Mouse (Mus musculus) lung, embryonic 16.5 days (tissue): ENCODE results near the gene Map4k2. TPM values are rescaled to one million over a fixed set of nuclear protein-coding genes. Genes with fewer than 3 reads are reported as not detected.

Source experiments
- ATAC-seq: fragments of 200-750 bp; cut with Nextera tagmentation; 2 replicates; pipeline ENCODE4 v1.8.0; 2017; ENCODE audit warnings: low read depth, mild to moderate bottlenecking, moderate library complexity
- H3K27ac ChIP-seq: fragments of 300-500 bp; sonication (generic); 2 replicates; pipeline ENCODE4 v1.5.1; 2014; ENCODE audit warnings: mild to moderate bottlenecking, control low read depth, low read length
- H3K27me3 ChIP-seq: fragments of 300-500 bp; sonication (generic); 2 replicates; pipeline ENCODE4 v1.6.1; 2014; ENCODE audit warnings: low read depth, low read length, mixed read lengths; ENCODE audit not compliant: control insufficient read depth, insufficient read depth
- H3K36me3 ChIP-seq: fragments of 300-500 bp; sonication (generic); 2 replicates; pipeline ENCODE4 v1.6.1; 2014; ENCODE audit warnings: low read length; ENCODE audit not compliant: control insufficient read depth, insufficient read depth
- H3K4me1 ChIP-seq: fragments of 300-500 bp; sonication (generic); replicated peaks from 2 replicates; pipeline ENCODE4 v1.6.1; 2014; ENCODE audit warnings: low read length, mixed read lengths; ENCODE audit not compliant: control insufficient read depth, insufficient read depth
- H3K4me2 ChIP-seq: fragments of 300-500 bp; sonication (generic); 2 replicates; pipeline ENCODE4 v1.6.1; 2014; ENCODE audit warnings: low read depth, low read length, control low read depth
- H3K4me3 ChIP-seq: fragments of 300-500 bp; sonication (generic); 2 replicates; pipeline ENCODE4 v1.5.1; 2014; ENCODE audit warnings: mild to moderate bottlenecking, low read length, control low read depth
- H3K9ac ChIP-seq: fragments of 300-500 bp; sonication (generic); 2 replicates; pipeline ENCODE4 v1.6.1; 2014; ENCODE audit warnings: low read length, control low read depth
- H3K9me3 ChIP-seq: fragments of 300-500 bp; sonication (generic); 2 replicates; pipeline ENCODE4 v1.6.1; 2016; ENCODE audit warnings: low read length; ENCODE audit not compliant: control insufficient read depth
- WGBS: fragments of 180-500 bp; shearing (Covaris S2); extraction: QIAGEN DNeasy Blood & Tissue Kit; methylation state at CpG from one replicate; pipeline ENCODE4 v1.1.7; 2014; 5-methylcytosine and 5-hydroxymethylcytosine counted together
- polyA plus RNA-seq: library from polyadenylated mRNA; unstranded; fragments of >200 nt; fragmentation: Nextera tagmentation; extraction: Ambion mirVana; gene quantifications from 2 replicates; pipeline ENCODE4 v1.2.1, GENCODE M21; 2015

The Map4k2 gene
- polyA plus RNA-seq, 1 experiment from 2014 or later: 24.8 TPM

- no peaks in the 10 kb centered on the region for H3K9me3 ChIP-seq
Measured at GRCm38 (mm10) chr19:6331719-6332516, 9.0 kb upstream of the Map4k2 start.

GRCm38 (mm10) chr19:6333761-6334595 lies 7.0 kb upstream of the Map4k2 start:
- 58% methylated on average over 9 of the region's 9 CpGs for WGBS
- Histone ChIP-seq H3K4me2 (peak overlapping the region; percentile 50), H3K9me3 (no peaks in the 10 kb centered on the region), H3K27ac (peak overlapping the region; percentile 85), H3K4me1 (peaks cover 23% of the 10 kb centered on the region), H3K9ac (peak overlapping the region; percentile 63), H3K27me3 (no peaks in the 10 kb centered on the region), H3K4me3 (peak overlapping the region; percentile 96), H3K36me3 (peaks cover 18% of the 10 kb centered on the region)
- peak; percentile 8 for ATAC-seq

More at GRCm38 (mm10) chr19:6331719-6332516, 9.0 kb upstream of the Map4k2 start:
- WGBS: 21% methylated on average over 13 of the region's 13 CpGs
- no peaks in the 10 kb centered on the region for H3K36me3 ChIP-seq
- ATAC-seq: no peak
- peak overlapping the region; percentile 48 for H3K4me2 ChIP-seq
- H3K4me1 ChIP-seq: peaks cover 20% of the 10 kb centered on the region
- no peaks in the 10 kb centered on the region for H3K27me3 ChIP-seq
- peak overlapping the region; percentile 20; the same call in 1 of the 2 replicates for H3K4me3 ChIP-seq
- no peak overlapping the region for H3K27ac ChIP-seq
- H3K9ac ChIP-seq: peak overlapping the region; percentile 58

- Histone ChIP-seq H3K4me3 (peak within 1 kb of the TSS; percentile 96), H3K4me2 (peak within 1 kb of the TSS; percentile 97), H3K27me3 (no peaks in the 10 kb centered on the region), H3K9ac (peak within 1 kb of the TSS; percentile 91), H3K9me3 (no peaks in the 10 kb centered on the region), H3K27ac (peak within 1 kb of the TSS; percentile 85), H3K4me1 (peaks cover 23% of the 10 kb centered on the region), H3K36me3 (peaks cover 22% of the 10 kb centered on the region)
- under 1% methylated on average over 43 of the region's 43 CpGs for WGBS
- peak; percentile 96 for ATAC-seq
Measured at GRCm38 (mm10) chr19:6334673-6335457, 6.1 kb upstream of the Map4k2 start, which contains the start of gene Men1. Gene Men1, plus strand, starts transcription at chr19:6334979.

GRCm38 (mm10) chr19:6335458-6335827 lies 5.5 kb upstream of the Map4k2 start:
- peak overlapping the region; percentile 96 for H3K4me3 ChIP-seq
- H3K4me2 ChIP-seq: peak overlapping the region; percentile 97
- no peak for ATAC-seq
- peaks cover 26% of the 10 kb centered on the region for H3K4me1 ChIP-seq
- peak overlapping the region; percentile 91 for H3K9ac ChIP-seq
- no peaks in the 10 kb centered on the region for H3K9me3 ChIP-seq
- WGBS: 1% methylated on average over 24 of the region's 25 CpGs
- H3K27ac ChIP-seq: peak overlapping the region; percentile 73
- peaks cover 26% of the 10 kb centered on the region for H3K36me3 ChIP-seq
- no peaks in the 10 kb centered on the region for H3K27me3 ChIP-seq

GRCm38 (mm10) chr19:6336920-6337319 lies 4.0 kb upstream of the Map4k2 start:
- ATAC-seq: no peak
- WGBS: 91% methylated on average over 10 of the region's 10 CpGs
- H3K4me3 ChIP-seq: no peak overlapping the region
- H3K9me3 ChIP-seq: no peaks in the 10 kb centered on the region
- H3K36me3 ChIP-seq: peaks cover 26% of the 10 kb centered on the region
- H3K4me2 ChIP-seq: peak overlapping the region; percentile 97; the same call in 1 of the 2 replicates
- H3K4me1 ChIP-seq: peaks cover 26% of the 10 kb centered on the region
- no peaks in the 10 kb centered on the region for H3K27me3 ChIP-seq
- no peak overlapping the region for H3K27ac ChIP-seq
- peak overlapping the region; percentile 91 for H3K9ac ChIP-seq

- no peak overlapping the region for H3K27ac ChIP-seq
- H3K4me3 ChIP-seq: no peak overlapping the region
- 90% methylated on average over 7 of the region's 7 CpGs for WGBS
- H3K36me3 ChIP-seq: peaks cover 26% of the 10 kb centered on the region
- no peaks in the 10 kb centered on the region for H3K27me3 ChIP-seq
- H3K9ac ChIP-seq: no peak overlapping the region
- peaks cover 26% of the 10 kb centered on the region for H3K4me1 ChIP-seq
- no peak overlapping the region for H3K4me2 ChIP-seq
- no peaks in the 10 kb centered on the region for H3K9me3 ChIP-seq
- ATAC-seq: no peak
Measured at GRCm38 (mm10) chr19:6338171-6338570, 2.8 kb upstream of the Map4k2 start.

- Histone ChIP-seq H3K36me3 (peaks cover 26% of the 10 kb centered on the region), H3K4me3 (no peak overlapping the region), H3K4me1 (peaks cover 26% of the 10 kb centered on the region), H3K27me3 (no peaks in the 10 kb centered on the region), H3K9ac (no peak overlapping the region), H3K27ac (no peak overlapping the region), H3K4me2 (no peak overlapping the region), H3K9me3 (no peaks in the 10 kb centered on the region)
- ATAC-seq: no peak
- WGBS: 75% methylated on average over 11 of the region's 11 CpGs
Measured at GRCm38 (mm10) chr19:6338716-6339115, 2.2 kb upstream of the Map4k2 start.

- 90% methylated on average over 6 of the region's 6 CpGs for WGBS
- Histone ChIP-seq H3K36me3 (peaks cover 26% of the 10 kb centered on the region), H3K4me1 (peaks cover 25% of the 10 kb centered on the region), H3K4me2 (no peak overlapping the region), H3K27ac (no peak overlapping the region), H3K27me3 (no peaks in the 10 kb centered on the region), H3K9ac (no peak overlapping the region), H3K4me3 (no peak overlapping the region), H3K9me3 (no peaks in the 10 kb centered on the region)
- no peak for ATAC-seq
Measured at GRCm38 (mm10) chr19:6339191-6339590, 1.7 kb upstream of the Map4k2 start.
